Mouse (Mus musculus) right cerebral cortex, postnatal 36 days (tissue): ENCODE measurements around the gene Hist1h2af.

Experiments
- DNase-seq, 2 experiments: peaks; one replicate each; pipeline ENCODE4 v3.0.0; 2022; ENCODE audit warnings: low spot score in 2 of 2, mixed read lengths in 1 of 2

Gene Hist1h2af

DNA sequence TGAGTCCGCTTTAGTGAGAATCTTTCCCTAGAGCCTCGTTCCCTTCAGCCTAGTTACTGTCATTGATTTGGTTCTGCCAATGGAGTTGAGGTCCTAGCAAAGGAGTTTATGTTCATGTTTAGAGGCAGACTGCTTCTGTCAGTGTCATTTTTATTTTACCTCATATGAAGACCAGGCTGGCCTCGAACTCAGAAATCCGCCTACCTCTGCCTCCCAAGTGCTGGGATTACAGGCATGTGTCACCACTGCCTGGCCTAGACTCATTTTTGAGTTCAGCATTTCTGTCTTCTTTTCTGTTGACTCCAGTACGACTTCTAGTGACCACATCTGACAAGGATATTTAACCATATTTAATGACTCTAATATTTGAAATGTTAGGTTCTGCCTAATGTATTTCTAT is 18.4 kb upstream of the Hist1h2af start:
- no peak for DNase-seq

DNA sequence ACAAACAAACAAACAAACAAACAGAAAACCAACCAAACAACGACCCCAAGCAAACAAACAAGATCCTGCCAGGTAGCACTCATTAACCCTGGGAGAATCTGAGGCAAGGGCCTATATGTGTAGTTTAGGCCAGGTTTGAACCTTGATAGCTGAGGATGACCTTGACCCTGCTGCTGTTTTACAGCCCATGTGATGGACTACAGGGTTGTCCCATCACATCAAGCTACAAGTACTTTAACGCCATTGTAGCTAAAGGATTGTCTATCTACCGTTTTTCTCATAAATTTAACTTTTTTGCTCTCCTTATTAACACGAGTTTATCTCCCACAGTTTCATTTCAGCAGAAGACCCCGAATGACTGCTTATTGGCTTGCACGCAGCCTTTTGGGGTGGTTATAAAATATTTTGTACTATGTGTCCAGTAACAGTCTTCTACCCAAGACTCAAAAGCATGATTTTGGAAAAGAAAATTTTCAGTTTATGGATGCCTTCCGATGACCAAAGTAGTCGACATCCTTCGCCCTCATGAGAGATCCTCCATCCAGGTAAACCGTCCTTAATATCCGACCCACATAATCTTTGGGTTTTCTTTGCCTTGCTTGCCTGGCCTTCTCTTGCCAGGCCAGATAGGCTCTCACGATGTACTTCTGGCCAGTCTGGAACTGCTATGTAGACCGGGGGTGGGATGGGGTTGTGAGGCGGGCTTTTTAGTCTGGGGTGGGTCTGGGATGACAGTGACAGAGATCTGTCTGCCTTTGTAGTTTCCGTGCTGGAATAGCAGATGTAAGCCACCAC is 17.7 kb upstream of the Hist1h2af start:
- DNase-seq: no peak

DNA sequence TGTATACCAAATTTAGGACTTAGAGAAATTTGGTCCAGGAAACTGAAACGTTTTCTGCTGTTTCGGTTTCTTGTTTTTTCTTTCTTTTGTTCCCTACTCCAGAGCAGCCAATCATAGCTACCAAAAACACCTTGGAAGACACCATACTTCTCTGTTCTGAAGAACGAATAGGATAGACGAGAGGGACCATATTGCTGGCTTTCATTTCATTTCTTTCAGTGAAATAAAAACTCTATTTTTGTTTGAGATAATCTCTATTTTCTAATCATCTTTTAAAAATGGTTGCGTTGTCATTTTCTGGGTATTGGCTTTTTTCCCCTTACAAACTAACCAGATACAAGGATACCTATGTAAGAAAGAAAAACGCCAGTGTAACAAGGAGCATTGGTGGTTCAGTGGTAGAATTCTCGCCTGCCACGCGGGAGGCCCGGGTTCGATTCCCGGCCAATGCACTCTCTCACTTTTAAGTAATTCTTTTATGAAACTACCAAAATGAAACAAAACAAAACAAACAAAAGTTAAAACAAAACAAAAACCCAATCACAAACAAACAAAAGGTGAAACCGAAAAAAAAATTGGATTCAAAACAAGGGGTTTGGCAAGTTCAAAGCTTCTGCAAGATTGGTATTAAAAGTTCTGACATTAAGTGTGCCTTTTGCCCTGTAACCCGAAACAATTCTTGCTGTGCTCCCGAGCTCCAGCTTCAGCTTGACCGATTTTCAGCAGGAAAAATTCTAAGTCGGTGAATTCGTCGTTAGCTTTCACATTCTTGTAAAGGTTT is 16.7 kb upstream of the Hist1h2af start:
- DNase-seq: peak; percentile 57 to 62

DNA sequence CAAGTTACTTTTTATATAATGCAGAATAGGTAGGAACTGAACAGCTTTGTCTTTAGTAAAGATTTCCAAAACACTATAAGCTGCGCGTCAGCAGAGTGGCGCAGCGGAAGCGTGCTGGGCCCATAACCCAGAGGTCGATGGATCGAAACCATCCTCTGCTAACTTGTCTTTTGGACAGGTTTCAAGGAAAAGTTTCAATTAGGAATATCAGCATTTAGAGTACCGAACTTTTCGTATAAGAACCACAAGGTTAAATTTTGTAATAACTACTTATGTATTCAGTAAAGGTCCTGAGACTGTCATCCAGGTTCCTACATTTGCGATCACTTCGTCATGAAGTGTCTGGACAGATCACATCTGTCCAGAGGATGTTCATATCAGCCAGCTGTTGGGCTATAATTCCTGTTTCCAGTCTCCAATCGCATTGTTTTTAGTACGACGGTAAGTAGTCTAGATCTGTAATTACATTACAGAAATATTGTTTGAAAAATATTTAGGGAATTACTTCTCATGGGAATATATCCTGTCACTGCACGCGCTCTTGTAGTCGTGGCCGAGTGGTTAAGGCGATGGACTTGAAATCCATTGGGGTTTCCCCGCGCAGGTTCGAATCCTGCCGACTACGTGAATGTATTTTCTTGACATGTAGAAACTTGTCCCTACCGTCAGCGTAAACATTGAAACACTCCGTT is 16.0 kb upstream of the Hist1h2af start:
- peak; percentile 87 to 89 for DNase-seq

DNA sequence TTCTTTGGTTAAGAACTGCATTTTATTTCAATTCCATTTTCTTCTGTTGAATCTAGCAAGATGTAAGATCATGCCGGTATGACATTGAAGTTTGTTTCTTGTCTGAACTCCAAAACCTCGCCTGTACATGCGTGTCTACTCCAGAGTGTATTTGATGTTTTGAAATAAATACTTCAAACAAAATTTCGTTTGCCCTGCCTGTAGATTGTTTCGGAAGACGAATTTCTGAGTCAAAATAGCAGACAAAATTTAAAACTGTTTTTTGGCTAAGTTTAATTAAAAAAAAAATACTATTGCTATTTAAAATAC is 15.5 kb upstream of the Hist1h2af start:
- DNase-seq: no peak

DNA sequence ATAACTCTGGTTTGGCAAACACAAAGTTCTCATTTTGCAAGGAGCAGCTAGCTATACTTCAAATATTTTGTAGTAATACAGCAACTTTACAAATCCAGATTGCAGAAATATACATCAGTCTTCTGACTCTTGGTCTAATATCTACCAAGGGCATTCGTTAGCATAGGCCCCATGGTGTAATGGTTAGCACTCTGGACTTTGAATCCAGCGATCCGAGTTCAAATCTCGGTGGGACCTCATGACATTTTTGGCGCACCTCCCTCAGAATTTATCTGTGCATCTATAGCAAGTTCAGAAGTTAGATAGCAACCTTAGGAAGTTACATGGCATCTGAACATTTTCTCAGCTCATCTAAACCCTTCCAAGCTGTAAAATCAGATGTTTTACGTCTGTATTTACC is 14.8 kb upstream of the Hist1h2af start:
- peak; percentile 71 to 77 for DNase-seq

DNA sequence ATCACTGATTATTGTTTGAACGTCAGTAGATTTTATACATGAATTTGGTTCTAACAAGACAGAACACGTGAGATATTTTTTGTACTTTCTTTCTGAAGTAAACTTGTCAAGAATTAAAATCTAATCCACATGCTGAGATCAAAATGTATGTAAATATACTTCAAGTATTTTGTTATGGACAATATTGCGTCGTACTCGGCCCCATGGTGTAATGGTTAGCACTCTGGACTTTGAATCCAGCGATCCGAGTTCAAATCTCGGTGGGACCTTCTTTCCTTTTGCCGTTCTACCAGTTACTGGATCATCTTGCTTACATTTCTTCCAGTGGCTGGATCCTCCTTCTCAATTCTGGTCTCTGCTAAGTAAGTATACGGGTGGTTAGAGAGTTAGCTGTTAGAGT is 14.3 kb upstream of the Hist1h2af start:
- peak; percentile 71 to 76 for DNase-seq

DNA sequence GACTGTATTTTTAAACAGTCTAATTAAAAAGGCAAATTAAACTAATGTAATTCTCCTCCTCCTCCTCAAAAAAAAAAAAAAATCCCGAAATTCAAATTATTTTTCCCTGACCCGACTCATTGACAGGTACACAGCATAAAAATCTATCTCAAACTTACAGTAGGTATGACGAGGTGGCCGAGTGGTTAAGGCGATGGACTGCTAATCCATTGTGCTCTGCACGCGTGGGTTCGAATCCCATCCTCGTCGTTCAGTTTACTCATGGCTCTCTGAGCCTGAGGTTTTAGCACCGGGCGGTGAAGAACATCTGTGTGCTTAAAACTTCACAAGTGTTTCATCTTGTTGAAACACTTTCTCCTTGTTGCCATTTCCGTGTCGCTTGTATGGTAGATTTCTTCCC is 12.0 kb upstream of the Hist1h2af start:
- DNase-seq: peak; percentile 69 to 77

DNA sequence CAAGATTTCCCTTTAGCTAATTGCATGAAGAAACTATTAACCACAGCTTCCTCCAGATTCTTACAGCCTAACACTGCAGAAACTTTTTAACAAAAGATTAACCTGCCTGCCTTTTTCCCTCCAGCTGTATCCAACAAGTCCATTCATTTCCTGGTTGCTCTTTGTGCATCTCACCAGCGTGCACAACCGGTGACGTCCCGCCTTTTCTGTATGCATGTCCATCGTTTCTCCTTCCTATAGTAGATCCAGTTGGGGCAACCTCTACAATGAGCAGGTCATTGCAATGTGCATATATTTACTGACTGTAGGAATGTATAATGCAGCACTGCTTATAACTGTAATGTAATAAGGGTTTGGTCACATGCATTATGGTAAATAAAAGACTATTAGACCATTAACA is 9.7 kb upstream of the Hist1h2af start:
- no peak for DNase-seq

DNA sequence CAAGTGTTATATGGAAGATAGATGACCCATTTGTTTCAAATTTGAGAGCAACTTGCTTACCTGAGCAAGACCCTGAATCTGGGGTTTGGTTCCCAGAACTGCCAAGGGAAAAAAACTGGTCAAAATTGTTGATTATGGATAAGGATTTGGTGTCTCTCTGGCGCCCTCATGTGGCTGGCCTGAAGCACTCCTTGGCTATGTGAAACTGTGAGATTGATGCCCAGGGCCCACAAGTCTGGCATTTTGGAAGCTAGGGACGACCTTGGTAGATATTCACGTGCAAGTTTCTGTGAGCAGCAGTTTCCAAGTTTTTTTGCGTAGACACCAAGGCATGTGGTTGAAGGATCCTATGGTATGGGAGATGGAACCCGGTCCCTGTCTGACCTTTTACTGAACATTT is 9.1 kb upstream of the Hist1h2af start:
- peak in 1 of 2 experiments; percentile 26 for DNase-seq

DNA sequence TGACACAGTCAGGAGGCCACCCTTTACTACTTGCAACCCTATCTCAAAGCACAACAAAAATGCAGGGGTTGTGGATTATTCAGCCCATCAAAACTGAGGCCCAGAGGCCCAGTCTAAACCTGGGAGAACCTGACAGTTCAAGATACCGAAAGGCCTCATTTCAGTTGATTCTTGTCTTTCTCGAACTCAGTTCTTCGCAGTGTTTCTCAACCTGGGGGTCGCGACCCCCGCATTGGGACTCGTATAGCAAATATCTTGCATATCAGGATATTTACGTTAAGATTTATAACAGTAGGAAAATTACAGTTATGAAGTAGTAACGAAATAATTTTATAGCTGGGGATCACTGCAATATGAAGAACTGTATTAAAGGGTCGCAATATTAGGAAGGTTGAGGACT is 7.8 kb upstream of the Hist1h2af start:
- DNase-seq: no peak

DNA sequence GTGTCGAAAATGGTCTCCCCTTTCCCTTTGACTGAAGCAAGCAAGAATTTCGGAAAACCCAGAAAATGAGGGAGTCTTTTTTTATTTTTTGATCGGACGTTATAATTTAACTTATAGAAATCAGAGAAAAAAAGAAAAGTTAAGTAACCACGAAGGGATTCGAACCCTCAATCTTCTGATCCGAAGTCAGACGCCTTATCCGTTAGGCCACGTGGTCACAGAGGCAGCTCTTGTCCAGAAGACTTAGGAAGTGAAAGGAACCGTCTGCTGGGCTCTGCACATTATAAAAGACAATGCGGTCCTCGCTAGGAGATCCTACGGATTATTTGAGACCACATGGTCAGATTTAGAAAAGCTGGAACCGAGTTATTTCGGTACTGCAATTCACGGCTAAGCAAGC is 7.4 kb upstream of the Hist1h2af start:
- DNase-seq: peak; percentile 84 to 88

DNA sequence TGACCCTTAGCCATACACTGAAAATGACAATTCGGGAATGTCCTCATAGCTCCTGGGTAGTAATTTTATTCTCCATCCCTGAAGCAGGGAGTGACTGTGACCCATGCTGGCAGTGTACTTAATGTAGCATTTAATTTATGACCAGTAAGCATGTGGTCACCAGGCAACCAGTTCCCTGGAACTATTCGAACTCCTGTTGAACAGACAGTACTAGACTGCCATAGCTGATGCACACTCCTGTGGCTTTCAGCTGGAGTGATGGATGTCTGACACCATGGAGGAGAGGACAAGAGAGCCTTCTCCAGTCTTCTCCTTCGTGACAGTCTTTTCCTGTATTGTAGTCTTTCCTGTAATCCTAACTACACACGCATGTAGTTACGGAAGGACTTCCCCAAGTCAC is 4.7 kb upstream of the Hist1h2af start:
- no peak for DNase-seq

DNA sequence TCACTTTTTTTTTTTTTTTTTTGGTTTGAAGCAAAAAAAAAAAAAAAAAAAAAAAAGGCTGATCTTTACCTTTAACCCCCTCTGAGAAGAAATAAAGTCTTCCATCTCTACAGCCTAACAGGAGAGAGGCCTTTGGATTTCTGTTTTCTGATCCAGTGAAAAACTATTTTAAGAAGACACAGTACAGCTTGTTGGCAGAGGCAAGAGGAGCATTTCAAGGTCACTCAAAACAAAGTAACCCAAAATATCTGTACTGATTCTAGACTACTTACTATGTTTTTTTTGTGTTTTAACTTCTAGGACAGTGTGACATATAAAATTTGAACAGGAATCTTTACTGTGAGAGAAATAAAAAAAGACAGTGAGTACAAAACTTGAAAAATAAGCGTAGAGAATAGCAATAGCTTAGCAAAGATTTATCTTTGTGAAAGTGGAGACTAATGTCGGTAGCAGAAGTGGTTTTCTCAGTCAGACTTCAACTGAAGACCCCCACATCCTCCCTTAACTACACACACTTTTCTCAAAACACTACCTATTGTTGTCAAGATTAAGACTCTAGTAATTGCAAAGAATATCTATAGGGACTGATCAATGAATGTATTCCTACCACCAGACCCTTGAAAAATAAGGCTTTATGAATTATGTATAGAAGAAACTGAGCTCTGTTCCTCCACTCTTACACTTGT is 4.1 kb upstream of the Hist1h2af start:
- DNase-seq: no peak

DNA sequence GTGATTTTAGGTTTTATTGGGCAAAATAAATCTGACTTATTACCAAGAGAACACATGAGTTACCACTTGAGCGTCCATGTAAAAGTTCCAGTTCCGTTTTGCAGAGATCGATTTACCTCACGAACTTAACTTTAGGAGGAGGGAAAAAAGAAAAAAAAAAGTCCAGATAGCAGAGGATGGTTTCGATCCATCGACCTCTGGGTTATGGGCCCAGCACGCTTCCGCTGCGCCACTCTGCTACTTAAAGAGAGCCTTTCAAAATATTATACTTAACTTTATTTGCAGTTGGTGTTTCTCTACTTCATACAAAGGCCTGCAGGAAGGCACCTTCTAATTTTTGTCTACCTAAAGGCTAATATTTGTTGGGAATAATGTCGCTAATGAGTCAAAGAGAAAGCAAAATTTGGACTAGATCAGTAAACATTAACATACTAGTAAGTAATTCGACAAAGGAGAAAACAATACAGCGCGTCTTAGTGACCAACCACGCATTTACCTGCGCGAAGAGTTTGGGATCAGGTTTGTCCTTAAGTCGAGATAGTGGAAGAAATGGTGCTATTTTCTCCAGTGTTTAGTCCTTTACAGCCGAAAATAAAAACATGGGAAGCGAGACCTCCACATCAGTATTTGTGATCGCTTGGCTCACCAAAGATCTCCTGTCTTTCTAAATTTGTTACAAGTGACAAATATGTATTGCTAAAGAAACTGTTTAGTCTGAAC is 3.4 kb upstream of the Hist1h2af start:
- peak; percentile 36 to 49 for DNase-seq

DNA sequence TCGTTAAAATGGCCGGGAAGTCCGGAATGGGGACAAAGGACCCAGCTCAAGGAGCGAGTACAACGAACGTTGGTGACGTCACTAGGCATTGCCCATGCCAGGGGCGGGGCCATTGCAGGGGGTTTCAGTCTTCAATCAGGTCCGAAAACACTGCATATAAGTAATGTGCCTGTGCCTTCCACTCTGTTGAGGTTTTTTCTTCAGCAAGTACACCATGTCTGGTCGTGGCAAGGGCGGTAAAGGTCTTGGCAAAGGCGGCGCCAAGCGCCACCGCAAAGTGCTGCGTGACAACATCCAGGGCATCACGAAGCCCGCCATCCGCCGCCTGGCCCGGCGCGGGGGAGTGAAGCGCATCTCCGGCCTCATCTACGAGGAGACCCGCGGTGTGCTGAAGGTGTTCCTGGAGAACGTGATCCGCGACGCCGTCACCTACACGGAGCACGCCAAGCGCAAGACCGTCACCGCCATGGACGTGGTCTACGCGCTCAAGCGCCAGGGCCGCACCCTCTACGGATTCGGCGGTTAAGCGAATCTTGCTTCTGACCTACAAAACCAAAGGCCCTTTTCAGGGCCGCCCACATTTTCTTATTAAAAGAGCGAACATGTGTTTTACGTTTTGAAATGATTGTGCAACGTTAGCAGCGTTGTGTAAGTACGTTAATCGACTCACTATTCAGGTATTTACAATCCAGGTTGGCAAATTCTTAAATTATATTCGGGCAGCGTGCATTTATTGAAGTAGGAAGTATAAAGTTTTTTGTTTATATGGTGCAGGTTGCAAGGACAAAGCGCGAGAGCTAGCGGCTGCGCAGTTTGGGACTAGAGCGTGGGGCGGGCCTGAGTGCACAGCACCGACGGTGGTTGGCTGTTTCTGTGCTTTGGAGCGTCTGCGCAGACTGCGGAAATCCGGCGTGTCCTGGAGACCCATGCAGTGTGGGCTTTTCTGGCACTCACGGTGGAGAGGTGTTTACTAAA is 2.5 kb upstream of the Hist1h2af start, which contains the start of gene Hist1h4h:
Gene Hist1h4h, plus strand, starts transcription at position 150 of the 975 bp plus-strand sequence.
- DNase-seq: peak; percentile 95 to 97

DNA sequence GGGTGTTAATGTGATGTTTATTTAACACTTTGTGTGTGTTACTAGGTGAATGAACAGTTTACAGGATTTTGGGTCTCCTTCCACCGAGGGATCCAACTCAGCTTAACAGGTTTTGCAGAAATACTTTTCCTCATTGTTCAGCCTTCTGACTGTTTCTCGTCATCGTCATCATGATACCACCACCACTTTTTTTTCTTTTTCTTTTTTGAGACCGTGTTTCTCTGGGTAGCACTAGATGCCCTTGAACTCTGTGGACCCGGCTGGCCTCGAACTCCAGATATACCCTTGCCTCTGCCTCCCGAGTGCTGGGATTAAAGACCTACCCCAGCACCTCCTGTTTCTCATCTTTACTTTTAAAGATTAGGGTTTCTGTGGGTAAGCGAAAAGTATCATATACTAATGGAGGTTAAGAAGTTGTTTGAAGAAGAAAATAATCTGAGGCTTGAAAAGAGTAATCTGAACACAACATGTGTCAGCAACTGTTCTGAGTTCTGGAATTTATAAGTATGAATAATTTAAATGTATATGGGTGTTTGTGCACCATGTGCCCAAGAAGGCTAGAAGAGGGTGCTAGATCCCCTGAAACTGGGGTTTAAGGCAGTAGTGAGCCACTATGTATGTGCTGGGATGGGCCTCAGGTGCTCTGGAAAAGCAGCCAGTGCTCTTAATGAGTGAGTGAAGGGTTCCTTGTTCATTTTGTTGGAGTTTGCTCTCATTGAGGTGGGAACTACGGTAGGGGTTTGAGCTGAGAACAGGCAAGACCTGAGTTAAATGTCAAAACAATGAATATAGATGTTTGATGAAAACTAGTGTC is 1.2 kb upstream of the Hist1h2af start:
- DNase-seq: no peak

DNA sequence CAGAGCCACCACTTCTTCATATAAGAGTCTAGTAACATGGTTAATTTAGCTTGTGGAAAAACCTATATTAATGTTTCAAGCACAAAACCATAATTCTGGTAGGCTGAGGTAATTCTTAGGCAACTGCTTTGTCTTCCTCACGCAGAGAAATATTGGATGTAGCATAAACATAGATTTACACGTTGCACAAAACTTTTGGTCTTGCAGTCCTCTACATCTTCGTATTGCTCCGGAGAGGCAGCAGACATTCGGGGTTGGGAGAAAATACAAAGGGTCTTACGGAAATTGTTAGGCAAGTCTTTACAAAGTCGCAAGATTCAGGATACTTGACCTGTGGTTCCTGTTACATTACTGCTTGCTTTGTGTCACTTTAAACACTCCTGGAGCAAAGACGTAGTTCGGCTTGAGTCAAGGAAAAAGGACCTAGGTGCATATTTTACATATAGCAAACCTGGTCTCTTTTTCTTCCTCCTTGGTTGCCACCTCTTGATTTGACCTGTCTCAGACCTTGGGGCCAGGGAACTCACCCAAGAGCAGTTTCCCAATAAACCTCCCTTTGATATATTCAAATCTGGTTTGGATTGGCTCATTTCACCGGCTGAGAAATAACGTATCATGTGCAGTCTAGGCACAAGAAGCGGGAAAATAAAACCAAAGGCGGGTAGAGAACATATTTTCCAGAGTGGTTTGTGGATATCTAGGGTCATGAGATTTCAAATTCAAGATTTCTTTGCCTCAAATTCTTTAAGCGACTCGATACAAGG is 844 bp downstream of the Hist1h2af start:
- no peak for DNase-seq
